Mouse (Mus musculus) stomach, embryonic 16.5 days (tissue): ENCODE measurements at regions not wholly inside any gene's neighbourhood (a gene's known extent, or its start where the extent isn't known, plus 50 kb on each side); places are given as distances from the start of the nearest gene placed in this dataset.

Experiments used
- ATAC-seq: fragments of 200-750 bp; cut with Nextera tagmentation; 2 replicates; pipeline ENCODE4 v1.8.0; 2017; ENCODE audit warnings: moderate number of reproducible peaks, moderate TSS enrichment; ENCODE audit not compliant: insufficient read depth, low FRiP score
- H3K27ac ChIP-seq: fragments of 300-500 bp; sonication (generic); 2 replicates; pipeline ENCODE4 v1.5.1; 2014; ENCODE audit warnings: low read length
- H3K27me3 ChIP-seq: fragments of 300-500 bp; sonication (generic); 2 replicates; pipeline ENCODE4 v1.6.1; 2014; ENCODE audit warnings: low read length, control low read depth, mixed read lengths; ENCODE audit not compliant: control insufficient read depth, insufficient read depth
- H3K36me3 ChIP-seq: fragments of 300-500 bp; sonication (generic); 2 replicates; pipeline ENCODE4 v1.6.1; 2014; ENCODE audit warnings: low read length; ENCODE audit not compliant: control insufficient read depth, insufficient read depth
- H3K4me1 ChIP-seq: fragments of 300-500 bp; sonication (generic); 2 replicates; pipeline ENCODE4 v1.6.1; 2014; ENCODE audit warnings: low read length, control low read depth, mixed read lengths; ENCODE audit not compliant: control insufficient read depth, insufficient read depth
- H3K4me2 ChIP-seq: fragments of 300-500 bp; sonication (generic); 2 replicates; pipeline ENCODE4 v1.6.1; 2014; ENCODE audit warnings: low read depth, low read length, mixed read lengths
- H3K4me3 ChIP-seq: fragments of 300-500 bp; sonication (generic); replicated peaks from 2 replicates; pipeline ENCODE4 v1.5.1; 2014; ENCODE audit warnings: mild to moderate bottlenecking, low read length
- H3K9ac ChIP-seq: fragments of 300-500 bp; sonication (generic); 2 replicates; pipeline ENCODE4 v1.6.1; 2014; ENCODE audit warnings: low read length
- H3K9me3 ChIP-seq: fragments of 300-500 bp; sonication (generic); replicated peaks from 2 replicates; pipeline ENCODE4 v1.6.1; 2016; ENCODE audit warnings: low read length, control low read depth; ENCODE audit not compliant: control insufficient read depth
- WGBS: fragments of 180-500 bp; shearing (Covaris S2); extraction: QIAGEN DNeasy Blood & Tissue Kit; methylation state at CpG from one replicate; pipeline ENCODE4 v1.1.7; 2014; 5-methylcytosine and 5-hydroxymethylcytosine counted together

GRCm38 (mm10) chr16:97665518-97665917, 54.5 kb upstream of the Tmprss2 start:
- no peaks in the 10 kb centered on the region for H3K36me3 ChIP-seq
- H3K27me3 ChIP-seq = no peaks in the 10 kb centered on the region
- H3K4me2 ChIP-seq = no peak overlapping the region
- H3K9me3 ChIP-seq = no peaks in the 10 kb centered on the region
- no peak overlapping the region for H3K4me3 ChIP-seq
- H3K9ac ChIP-seq = no peak overlapping the region
- 0 out of 2 replicates have a peak, but pooled peaks cover 3% of the 10 kb centered on the region for H3K4me1 ChIP-seq
- no peak overlapping the region for H3K27ac ChIP-seq
- 47% methylated on average over 1 of the region's 1 CpGs for WGBS
- peak; percentile 77; the same call in 1 of the 2 replicates for ATAC-seq
